Mouse (Mus musculus) frontal cortex, adult (tissue): ENCODE measurements around the gene Sec61a1.
A peak's percentile ranks its signal among the peaks of the same experiment; 100 is the strongest.

Experiments used
- ATAC-seq: cut with Nextera tagmentation; 2 replicates; pipeline ENCODE4 v1.9.2; 2017; ENCODE audit warnings: mild to moderate bottlenecking, moderate library complexity, mixed read lengths; ENCODE audit not compliant: low TSS enrichment

Sec61a1 gene

DNA sequence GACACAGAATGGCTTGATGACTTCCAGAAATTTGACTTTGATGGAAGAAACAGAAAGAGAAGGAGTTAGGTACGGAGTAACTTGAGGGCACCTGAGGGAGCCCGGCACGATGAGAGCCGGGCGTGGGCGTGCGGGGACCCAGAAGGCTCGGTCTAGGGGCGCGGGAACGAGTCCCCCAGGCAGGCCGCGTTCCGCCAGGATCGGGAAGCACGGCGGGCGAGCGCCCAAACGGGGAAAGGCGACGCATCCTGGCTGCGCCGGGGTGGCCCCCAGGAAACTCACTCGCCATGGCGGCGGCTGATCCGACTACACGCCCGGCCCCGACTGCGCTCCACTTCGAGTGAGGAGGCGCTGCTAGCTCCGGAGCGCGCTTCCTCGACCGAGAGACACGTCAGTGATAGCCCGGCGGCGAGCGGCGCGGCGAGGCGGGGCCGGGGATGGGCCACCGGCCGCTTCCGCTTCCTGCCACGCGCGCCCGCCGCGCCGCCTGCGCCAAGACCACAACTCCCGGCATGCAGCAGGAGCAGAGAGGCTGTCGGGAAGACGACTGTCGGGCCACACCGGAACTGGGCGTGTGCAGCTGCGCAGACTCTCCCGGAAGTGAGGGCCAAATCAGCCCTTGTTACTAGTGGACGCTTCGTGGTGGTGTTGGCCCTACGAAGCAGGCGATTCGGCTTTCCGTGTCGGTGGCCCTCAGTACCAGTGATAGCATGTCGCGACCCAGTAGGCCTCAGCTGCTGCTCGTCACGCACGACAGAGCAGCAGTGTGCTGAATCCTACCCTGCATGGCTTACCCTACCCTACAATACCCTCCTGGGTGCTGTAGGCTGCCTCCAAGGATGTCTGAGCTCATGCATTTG is at the start of gene Sec61a1:
Sec61a1 (minus strand) TSS at position 502 of the 860 bp plus-strand sequence.
- peak; percentile 90 for ATAC-seq

DNA sequence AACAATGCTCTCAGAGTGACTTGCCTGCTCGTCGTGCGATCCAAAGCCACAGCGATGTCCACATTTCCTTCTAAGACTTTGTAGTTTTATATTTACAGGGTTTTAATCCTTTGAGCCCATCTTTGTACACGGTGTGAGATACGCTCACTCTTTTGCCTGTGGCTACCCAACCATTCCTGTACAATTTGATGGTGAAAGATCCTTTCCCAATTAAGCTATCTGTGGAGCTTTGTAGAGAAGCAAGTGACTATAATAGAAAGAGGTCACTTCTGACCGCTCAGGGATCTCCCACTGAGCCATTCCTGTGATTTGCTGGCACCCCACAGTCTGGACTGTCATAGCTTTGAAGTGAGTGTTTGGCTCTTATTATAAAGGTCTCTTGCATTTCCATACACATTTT is 48.0 kb upstream of the Sec61a1 start:
- ATAC-seq, result no peak

DNA sequence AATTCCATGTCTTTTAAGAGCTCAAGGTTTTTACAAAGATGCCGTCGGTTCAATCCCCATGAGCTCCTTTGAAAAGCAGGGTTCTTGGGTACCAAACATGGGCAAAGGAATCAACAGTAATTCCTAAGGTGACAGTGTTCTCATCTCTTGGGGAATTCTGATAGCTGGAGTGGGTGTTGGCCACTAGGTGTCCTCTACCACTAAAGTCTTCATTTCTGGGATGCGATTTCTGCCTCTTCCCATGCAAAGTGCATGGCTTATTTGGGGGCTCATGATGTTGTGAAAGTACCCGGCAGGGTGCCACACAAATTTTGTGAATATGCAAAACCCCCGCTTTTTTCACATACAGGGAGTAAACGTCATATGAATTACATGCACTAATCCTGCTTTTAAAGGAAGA is 46.3 kb upstream of the Sec61a1 start:
- peak; percentile 64; the same call in 1 of the 2 replicates for ATAC-seq

DNA sequence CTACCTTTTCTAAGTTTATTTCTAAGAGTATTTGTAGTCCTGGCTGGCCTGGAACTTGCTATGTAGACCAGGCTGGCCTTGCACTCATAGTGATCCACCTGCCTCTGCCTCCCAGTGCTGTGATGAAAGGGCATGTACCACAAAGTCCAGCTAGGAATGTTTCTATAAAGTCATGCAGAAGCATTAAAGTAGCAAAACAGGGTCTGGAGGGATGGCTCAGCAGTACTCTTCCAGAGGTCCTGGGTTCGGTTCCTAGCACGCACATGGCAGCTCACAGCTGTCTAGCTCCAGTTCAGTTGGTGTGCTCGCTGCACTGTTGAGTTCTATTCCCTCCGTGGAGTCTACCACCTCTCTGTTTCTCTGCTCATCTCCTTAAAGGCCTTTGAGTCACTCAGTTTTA is 41.5 kb upstream of the Sec61a1 start:
- ATAC-seq, result no peak

DNA sequence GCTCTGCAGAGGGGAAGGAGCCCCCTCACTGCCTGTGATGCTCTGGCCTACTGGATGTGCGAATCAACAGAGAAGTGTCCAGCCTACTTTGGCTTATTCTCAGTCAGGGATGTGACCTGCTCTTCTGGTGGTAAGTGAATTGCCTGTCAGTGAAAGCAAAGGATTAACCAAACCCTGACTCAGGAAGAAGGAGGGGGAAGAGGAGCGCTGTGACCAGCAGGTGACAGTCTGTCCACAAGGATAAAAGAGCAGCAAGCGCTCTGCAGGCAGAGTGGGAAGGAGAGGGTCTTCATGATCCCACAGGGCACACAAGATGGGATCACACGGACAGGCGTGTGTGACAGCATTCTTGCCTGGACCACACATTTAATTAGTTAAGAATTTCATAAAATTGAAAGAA is 41.0 kb upstream of the Sec61a1 start:
- ATAC-seq, result no peak

DNA sequence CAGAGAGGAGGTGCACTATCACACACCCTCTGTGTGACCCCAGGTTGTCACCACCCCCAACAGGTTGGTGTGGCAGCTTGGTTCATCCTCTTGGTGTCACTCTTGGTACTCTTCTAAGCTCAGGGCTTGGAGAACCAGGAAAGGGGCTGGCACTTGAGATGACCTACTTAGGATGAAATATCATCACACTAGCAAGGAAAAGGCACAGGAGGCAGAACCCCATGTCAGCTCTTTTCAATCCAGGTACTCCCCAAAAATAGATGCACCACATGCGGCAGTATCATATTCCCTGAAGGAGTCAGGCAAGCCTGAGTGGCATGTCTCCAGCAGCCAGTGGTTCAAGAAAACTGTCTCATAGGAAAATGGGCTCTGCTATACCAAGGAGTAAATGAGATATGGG is 39.4 kb upstream of the Sec61a1 start:
- ATAC-seq, result peak; percentile 90

DNA sequence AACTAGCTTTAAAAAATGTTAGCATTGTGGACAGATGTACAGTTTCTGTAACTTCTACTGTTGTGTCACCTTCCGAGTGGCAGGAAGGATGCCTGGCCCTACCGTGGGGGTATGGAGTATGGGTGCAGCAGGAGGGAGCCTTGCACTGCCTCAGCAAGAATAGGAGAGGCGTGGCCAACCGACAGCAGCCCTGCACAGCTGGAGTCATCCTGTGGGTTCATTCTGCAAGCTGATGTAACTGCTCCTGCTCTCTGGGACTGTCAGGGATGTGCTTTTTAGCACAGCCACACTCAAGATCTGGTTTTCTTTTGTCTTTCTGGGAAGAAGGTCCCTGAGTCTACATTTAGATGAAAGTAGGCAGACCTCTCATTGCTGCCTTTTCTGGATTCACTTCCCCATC is 38.8 kb upstream of the Sec61a1 start:
- ATAC-seq, result 0 out of 2 replicates have a peak, but pooled peaks have one; percentile 34

DNA sequence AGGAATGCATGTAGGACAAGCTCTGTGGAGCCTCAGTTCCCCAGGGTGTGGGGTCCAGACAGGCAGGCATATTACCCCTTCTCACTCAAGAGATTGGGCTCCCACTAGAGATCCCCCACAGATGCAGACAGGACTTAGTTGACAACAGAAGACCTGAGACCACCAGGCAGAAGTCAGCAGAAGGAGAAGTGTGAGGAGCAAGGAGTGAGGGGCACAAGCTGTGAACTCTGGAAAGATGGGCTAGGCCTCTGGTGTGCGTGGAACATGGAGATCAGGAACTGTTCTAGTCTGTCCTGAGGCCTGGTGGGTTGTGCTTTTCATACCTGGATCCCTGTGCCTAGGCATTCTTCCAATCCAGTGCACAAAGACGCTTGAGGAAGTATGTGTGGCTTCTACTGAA is 31.2 kb upstream of the Sec61a1 start:
- ATAC-seq, result no peak

DNA sequence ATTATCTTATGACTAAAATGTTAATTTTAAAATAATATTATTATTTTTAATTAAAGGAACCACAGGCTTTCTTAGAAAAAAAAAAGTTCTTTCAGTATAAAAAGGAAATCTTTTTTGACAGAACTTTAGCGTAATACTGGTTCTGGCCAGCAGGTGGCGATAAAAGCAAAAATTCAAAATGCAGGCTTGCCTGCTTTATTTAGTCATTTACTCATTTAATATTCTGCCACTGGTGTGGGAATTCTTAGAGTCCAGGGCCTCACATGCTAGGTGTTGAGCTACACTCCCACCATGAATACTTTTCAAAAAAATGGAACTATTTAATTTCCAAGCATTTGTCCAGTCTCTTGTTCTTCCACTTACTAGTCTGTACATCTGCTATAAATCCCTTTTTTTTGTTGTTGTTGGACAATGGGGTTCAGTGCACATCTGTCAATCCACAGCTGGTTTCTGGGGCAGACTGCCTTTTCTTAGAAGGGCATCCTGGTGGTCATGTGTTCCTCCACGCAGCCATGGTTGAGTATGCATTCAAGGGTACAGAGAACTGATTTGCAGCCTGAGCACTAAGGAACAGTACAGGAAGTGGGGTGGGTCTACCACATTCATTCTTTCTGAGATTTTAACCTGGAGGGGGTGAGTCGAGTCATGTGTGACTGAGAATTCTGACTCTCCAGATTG is 30.6 kb upstream of the Sec61a1 start:
- ATAC-seq, result no peak

DNA sequence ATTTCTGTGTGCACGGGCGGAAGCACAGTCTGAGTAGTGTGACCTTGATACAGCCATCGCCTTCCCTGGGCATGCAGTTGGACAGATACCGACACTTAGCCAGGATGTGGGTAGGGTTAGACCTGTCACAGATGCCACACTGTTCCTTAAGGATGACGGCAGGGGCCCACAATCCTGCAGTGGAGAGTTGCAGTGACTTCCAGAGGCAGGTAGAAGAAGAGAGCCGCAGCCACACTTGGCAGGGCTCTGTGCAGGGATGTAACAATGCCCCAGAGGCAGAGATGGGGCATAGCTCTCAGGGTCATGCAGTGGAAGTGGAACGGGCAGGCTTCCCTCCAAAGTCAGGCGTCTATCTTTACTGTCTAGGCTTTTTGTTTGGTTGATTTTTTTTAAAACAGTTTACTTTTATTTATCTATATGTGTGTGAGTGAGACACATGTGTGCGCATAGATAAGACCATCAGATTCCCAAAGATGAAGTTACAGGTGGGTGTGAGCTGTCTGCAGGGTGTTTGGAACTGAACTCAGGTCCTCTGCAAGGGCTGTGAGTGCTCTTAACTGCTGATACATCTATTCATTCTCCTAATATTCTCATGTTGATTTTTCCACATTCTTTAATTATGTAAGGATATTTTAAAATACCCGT is 29.8 kb upstream of the Sec61a1 start:
- no peak for ATAC-seq

DNA sequence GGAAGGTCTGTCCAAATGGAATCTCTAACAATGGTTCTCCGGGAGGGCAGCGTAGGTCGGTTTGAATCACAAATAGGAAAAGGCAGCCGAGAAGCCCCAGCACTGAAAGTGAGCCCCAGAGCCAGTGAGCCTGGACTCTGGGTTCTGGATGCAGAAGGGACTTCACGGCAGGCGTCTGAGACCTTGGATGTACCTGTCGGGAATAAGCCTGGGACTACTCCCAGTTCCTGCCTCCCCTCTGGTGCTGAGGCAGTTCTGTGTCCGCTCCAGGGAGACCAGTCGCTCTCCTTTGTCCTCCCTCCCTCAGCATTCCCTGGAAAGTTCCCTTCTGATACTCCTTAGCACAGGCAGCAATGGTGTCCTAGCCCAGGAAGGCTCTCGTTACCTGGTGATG is 26.7 kb upstream of the Sec61a1 start:
- no peak for ATAC-seq

DNA sequence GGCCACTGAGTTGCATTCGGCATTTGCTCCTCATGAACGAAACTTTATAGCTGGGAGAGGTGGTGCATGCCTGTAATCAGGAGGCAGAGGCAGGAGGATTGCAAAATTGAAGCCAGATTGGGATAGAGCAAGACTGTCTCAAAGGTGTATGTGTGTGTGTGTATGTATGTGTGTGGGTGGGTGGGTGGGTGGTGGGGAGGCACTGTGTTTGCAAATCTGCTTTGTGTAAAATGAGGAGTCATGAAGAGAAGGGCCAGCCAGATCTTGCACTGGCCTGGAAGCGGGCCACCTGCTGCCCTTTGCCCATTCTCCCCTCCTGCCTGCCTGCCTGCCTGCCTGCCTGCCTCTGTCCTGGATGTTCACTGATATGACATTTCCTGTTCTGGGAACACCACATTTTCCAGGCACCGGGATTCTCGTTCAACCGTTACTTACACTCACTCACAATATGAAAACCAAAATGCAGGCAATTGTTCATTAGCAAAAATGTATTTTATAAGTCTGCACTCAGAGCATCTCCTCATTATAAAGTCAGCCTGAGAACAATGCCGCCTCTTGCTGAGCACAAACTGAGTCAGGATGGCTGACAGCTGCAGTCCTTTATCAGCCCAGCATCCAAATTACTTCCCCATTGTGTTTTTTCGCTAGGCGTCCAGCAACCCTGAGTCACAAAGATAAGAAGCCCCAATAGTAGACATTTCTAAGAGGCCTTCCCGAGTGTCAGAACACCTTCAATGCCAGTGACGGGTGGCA is 26.1 kb upstream of the Sec61a1 start:
- no peak for ATAC-seq

DNA sequence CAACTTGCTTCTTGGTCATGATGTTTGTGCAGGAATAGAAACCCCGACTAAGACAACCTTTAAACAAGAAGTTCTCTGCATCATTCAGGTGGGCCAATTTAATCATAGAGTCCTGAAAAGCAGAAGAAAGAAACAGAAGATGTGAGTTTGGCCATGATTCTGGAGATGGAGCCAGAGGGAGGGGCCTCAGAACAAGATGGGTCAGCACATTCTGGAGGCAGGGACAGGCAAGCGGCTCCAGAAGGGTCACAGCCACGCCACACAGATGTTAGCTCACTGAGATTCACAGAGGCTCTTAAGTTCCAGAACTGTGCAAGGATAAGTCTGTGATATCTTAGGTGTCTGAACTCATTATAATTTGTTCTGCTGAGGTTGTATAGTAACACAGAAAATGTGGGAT is 25.5 kb upstream of the Sec61a1 start:
- ATAC-seq, result no peak

DNA sequence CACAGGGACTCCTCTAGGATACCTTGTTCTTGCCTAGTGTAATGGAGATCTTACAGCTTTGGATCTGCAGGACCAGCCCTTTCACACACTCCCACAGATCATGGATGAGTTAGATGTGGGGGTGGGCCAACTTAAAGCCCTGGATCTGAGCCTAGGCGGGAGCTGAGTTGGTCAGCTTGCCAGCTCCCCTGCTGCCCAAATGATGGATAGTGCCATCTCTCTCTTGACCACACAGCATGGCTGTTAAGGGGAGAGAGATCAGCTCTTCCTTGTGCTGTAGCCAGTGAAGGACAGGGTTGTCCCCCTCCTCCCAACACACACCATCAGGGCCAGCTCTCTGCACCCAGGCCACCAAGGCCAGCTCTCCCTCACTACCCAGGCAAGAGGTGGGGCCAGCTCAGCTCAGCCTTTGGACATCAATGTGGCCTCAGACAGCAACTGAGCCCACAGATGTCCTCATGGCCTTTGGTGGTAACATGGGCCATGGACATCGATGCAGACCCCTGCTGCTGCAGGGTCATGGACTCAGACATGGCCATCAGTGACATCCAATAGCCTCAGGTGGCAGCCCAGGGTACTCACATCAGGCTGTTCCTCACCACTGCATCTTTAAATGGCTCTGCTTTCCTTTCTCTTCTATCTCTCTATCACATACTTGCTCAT is 21.5 kb upstream of the Sec61a1 start:
- peak; percentile 82; the same call in 1 of the 2 replicates for ATAC-seq

DNA sequence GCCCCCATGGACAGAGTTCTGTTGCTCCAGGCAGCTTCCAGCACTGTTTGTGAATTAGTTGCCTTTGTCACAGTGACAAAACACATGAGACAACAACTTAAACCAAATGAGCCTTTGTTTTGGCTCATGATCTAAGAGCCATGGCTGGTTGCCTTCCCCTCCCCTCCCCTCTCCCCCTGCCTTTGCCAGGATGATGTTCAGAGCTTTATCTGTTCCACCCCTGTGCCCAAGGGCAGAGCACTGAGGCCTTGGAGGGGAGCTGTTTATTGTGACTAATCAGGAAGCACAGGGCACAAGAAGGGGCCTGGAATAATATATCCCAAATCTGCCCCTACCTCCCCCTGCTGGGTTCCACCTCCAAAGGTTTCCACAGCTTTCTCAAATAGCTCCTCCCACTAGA is 11.6 kb upstream of the Sec61a1 start:
- peak; percentile 23; the same call in 1 of the 2 replicates for ATAC-seq

DNA sequence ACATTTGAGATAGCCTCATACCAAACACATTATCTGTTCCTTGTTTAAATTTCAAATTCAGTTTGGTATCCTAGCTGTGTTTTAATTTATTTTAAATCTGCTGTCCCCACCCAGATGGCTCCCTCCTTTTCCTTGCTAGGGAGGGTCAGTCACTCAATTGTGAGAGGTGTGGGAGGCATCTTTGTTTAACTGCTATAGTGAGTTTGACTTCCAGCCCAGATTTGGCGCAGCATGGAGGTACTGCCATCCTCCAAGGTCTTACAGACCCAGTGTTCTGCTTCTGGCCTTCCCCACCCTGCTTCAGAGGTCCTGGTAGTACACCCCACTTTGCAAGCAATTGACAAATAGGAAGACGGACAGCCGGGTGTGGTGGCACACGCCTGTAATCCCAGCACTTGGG is 5.4 kb upstream of the Sec61a1 start:
- peak; percentile 50 for ATAC-seq

DNA sequence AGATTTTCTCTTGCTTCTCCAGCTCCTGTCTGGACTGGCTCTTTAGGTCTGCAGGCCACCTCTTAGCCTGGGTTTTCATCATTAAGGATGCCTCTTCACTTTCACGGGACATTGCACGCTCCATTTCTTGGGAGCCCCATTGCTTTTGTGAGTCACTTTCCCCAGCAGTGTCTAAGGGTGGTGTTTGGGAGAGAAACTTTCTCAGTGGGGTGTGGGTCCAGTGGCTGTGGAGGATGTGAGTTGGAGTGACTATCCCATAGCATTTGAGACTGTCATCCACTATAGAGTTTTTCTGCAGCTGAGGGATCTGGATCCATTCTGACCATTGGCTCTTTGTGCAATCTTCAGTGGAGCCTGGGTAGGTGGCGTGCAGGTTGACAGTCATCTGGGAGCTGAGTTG is 4.7 kb upstream of the Sec61a1 start:
- ATAC-seq, result no peak

DNA sequence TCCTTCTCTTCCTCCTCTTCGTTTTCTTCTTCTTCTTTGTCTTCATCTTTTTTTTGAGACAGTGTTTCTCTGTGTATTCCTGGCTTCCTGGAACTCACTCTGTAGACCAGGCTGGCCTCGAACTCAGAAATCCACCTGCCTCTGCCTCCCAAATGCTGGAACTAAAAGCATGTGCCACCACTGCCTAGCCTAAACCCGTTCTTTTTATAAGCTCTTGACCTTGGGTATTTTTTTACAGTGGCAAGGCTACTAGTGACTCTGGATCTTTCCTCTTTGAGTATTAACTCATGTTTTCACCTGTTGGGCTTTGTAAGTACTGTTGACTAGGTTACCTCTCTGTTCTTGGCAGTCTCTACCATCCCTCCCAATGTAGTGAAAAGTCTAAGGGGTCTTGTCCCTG is 4.3 kb upstream of the Sec61a1 start:
- no peak for ATAC-seq

DNA sequence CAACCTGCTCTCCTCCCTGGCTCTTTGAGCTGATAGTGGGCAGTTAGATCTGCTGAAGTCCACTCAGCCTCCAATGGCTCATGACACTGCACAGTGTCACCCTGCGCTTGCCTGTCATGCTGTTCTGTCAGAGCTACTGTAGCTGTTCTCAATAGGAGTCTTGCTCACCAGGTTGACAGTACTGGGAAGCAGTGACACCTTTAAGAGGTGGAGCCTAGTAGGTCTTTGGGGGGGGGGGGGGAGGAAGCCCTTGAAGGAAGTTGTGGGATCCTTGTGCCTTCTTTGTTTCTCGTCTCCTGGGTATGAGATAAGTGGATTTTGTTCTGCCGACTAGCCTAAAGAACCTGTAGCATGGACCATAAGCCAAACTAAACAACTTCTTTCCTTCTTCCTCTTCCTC is 3.9 kb upstream of the Sec61a1 start:
- ATAC-seq, result no peak

DNA sequence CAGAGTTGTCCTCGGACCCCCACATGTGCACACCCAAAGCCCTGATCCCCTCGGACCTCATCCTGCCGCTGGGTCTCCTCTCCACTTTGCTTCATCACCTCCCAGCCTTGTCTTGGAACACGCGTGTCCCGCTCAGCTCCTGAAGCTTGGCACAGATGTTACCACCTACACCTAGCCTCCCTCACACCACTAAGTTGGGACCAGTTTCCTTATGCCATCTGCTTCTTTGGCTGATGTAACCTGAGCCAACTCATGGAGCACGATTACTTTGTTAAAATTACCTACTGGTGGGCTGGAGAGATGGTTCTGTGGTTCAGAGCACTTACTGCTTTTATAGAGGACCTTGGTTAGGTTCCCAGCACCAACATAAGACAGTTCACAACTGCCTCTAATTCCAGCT is 3.1 kb upstream of the Sec61a1 start:
- ATAC-seq, result peak; percentile 44

DNA sequence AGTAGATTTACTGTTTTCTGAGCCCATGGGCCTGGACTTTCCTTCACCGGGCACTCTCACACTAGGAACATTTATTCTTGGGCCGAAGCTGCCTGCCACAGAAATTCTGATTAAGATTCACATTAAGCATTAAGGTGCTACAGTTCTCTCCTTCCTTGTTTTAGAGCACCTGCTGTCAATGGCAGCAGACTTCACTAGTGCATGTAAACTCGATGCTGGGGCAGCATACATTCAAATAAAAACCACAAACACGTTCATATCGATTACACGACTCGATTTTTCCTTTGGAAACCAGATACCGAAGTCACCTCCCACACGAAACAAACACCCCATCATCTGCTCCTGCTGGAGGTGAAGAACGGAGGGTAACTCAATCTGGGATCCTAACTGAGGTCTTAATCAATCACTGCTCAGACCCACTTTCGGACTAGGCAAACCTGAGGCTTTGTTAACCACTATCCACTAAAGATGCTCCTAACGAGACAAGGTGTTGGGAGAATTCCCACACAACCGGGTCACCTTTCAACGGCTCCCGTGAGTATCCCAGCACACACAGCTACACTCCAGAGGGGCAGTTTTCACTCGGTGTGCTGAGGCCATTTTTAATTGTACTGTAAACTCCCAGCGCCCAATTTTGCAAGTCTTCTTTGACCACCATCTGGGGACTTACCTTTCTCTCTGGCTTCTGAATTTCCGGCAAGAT is 853 bp downstream of the Sec61a1 start:
- ATAC-seq, result no peak
